Mouse (Mus musculus) large intestine, adult 2 months (tissue): Measurements from ENCODE around the gene Ube2d3. TPM values are rescaled to one million over a fixed set of nuclear protein-coding genes. Genes with fewer than 3 reads are reported as not detected.

ENCODE experiments used
- DNase-seq: peaks from one replicate; pipeline ENCODE4 v3.0.0-alpha.2; 2012; ENCODE audit warnings: low read depth, low spot score
- WGBS: fragments of 180-500 bp; shearing (Covaris S2); methylation state at CpG from one replicate; pipeline ENCODE4 v1.1.7; 2018; 5-methylcytosine and 5-hydroxymethylcytosine counted together
- polyA plus RNA-seq: library from polyadenylated mRNA; depleted of rRNA; stranded (reverse); fragments of >200 nt; gene quantifications from 2 replicates; pipeline ENCODE4 v1.2.3, GENCODE M21; 2012; rRNA removed

Gene Ube2d3
- polyA plus RNA-seq, result 174 and 281 TPM in 2 replicates

DNA sequence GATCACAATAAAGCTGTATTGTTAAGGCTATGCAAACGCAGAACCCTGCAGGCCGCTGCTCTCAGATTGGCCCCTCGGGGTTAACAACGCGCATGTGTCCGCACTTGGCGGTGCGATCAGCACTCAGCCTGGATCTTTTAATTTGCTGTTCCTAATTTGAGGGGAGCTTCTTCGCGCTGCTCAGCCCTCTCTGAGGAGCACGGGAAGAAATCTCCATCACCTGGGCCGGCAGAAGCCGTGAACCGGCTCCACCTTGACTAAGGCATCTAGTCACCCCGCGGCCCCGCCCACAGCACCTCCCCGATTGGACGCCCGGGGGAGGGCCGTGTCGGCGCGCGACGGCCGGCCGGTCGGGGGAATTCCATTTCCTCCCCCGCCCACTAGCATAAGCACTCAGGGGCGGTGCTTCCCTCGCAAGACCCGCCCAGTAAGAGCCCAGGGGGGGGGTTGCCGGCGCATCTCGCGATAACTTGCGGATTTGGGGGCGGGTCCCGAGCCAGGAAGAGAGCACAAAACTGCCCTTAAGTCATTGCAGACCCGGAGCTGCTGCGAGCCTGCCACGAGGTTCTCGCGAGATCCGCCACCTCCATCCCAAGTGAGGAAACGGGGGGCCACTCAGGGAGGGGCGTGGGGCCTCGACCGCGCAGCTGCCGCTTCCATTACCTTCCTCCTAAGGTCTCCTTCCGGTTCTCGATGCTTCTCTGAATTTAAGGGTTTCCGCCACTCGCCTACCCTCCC lies at the start of gene Ube2d3:
Ube2d3 (plus strand) TSS at position 392 of the 738 bp plus-strand sequence.
- DNase-seq, result peak; percentile 85
- WGBS, result under 1% methylated on average over 56 of the region's 56 CpGs

DNA sequence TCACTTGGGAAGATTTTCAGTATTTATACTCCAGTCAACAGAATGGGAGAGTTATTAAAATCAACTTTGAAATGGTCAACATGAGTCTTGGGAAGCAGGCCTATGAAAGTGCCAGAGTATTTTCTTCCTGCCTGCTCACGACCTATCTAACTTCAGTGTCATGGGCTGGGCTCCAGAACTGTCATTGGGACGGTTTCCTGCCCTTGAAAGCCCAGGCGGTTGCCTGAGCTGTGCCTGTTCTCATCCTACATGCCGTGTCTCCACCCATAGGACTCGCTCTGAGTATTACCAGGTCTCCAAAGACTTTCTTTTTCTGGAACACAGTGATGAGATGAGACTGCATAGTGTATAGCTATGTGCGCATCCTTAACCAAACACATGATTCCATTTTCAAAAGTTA lies 44.8 kb upstream of the Ube2d3 start:
- DNase-seq, result no peak
- WGBS, result 65% methylated on average over 6 of the region's 6 CpGs

- 33% methylated on average over 5 of the region's 5 CpGs for WGBS
- no peak for DNase-seq
Observed at GRCm38 (mm10) chr3:135395085-135395484, 42.9 kb upstream of the Ube2d3 start.

- 34% methylated on average over 6 of the region's 6 CpGs for WGBS
- DNase-seq, result no peak
Observed at GRCm38 (mm10) chr3:135396081-135396480, 41.9 kb upstream of the Ube2d3 start.

GRCm38 (mm10) chr3:135397112-135397511 lies 40.8 kb upstream of the Ube2d3 start:
- DNase-seq, result no peak

DNA sequence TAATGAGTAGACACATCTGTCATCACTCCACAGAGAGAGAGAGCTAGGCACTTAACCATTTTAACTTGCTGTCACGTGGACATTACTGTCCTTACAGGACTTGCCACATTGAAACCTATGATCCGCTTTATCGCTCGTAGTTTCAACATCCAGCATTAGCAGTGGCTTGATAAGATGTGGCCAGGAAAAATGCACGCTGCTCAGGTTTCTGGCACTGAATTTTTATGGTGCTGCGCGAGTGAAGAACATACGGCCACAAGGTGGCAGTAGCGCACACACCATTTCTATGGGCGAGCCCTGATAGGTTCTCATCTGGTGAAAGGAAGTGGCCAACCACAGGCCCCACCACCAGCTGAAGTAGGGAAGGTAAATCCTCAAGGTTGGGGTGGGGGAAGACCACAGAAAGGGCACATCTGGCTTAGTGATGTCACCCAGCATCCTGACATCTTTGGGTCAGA lies 35.7 kb upstream of the Ube2d3 start:
- WGBS, result 3% methylated on average over 10 of the region's 10 CpGs
- DNase-seq, result no peak

GRCm38 (mm10) chr3:135403211-135403610 lies 34.7 kb upstream of the Ube2d3 start:
- no peak for DNase-seq
- WGBS, result 64% methylated on average over 9 of the region's 9 CpGs

GRCm38 (mm10) chr3:135403856-135404255 lies 34.1 kb upstream of the Ube2d3 start:
- DNase-seq, result no peak
- WGBS, result 64% methylated on average over 5 of the region's 5 CpGs

- 80% methylated on average over 4 of the region's 4 CpGs for WGBS
- no peak for DNase-seq
Observed at GRCm38 (mm10) chr3:135404599-135404998, 33.4 kb upstream of the Ube2d3 start.

- 77% methylated on average over 9 of the region's 9 CpGs for WGBS
- no peak for DNase-seq
Observed at GRCm38 (mm10) chr3:135407351-135407750, 30.6 kb upstream of the Ube2d3 start.

DNA sequence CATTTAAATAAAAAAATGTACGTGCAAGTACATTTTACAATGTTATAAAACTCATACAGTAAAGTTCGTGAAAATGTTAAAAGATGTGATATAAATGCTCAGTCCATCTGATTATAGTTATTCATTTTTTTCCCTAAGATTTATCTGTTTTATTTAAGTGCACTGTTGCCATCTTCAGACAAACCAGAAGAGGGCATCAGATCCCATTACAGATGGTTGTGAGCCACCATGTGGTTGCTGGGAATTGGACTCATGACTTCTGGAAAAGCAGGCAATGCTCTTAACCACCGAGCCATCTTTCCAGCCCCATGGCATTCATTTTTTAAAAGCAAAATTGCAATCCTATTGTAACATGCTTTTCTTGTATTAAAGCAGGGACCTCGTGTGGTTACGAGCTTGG lies 28.7 kb upstream of the Ube2d3 start:
- WGBS, result 91% methylated on average over 5 of the region's 5 CpGs

DNA sequence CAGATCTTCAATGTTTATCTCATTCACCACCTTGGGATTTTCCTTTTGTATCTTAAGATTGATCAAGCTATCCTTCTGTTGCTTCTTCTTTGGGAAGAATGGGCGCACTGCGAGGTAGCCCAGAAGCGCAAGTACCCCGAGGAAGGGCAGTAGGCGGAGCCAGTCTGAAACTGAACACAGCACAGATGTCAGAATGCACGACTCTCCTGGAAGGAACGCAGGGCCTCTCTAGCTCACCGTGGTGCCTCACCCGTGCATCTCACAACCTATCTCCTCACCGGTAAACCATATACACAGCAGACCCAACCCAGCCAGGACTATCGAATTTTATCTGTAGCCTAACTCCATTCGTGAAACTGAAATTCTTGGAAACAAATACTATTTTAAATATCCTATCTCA lies 26.9 kb upstream of the Ube2d3 start:
- 94% methylated on average over 12 of the region's 12 CpGs for WGBS
- no peak for DNase-seq

More for the DNA sequence above, 28.7 kb upstream of the Ube2d3 start:
- DNase-seq, result no peak

DNA sequence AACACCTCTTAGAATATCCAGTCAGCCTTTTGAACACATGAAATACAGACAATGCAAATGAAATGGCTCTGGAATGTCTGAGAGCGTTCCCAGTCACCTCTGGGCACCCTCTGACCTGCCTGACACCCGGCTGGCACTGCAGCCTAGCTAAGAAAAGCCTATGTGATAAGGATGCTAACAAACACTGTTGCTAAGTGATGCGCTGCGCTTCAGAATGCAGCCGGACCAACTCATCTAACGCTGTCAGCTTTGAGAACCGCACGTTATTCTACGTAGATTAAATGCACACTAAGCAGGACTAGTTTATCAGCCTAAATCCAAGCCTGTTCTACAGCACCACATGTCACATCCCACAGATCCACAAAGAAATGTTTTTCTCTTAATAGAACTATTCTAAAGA lies 26.1 kb upstream of the Ube2d3 start:
- DNase-seq, result no peak
- 92% methylated on average over 9 of the region's 9 CpGs for WGBS

DNA sequence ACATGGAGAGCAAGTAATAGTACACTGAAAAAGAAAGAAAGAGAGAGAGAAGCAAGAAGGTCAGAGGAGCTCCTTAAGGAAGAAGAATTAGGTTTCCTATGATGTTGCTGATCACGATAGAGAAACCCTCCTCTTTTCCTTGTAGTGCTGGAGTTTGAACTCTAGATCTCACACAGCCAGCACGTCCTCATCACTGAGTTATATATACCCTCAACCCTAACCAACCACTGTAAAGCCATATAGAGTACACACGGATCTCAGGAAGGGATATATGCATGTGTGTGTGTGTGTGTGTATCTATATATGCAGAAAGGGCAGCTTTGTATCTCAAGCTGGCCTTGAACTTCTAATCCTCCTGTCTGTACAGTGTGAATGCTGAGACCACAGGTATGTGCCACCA lies 20.7 kb upstream of the Ube2d3 start:
- 37% methylated on average over 3 of the region's 3 CpGs for WGBS
- no peak for DNase-seq

- DNase-seq, result no peak
- 69% methylated on average over 3 of the region's 3 CpGs for WGBS
Observed at GRCm38 (mm10) chr3:135417799-135418198, 20.1 kb upstream of the Ube2d3 start.

GRCm38 (mm10) chr3:135420542-135421309 lies 17.2 kb upstream of the Ube2d3 start:
- DNase-seq, result no peak
- 88% methylated on average over 9 of the region's 9 CpGs for WGBS

GRCm38 (mm10) chr3:135421310-135421594 lies 16.7 kb upstream of the Ube2d3 start:
- DNase-seq, result no peak

DNA sequence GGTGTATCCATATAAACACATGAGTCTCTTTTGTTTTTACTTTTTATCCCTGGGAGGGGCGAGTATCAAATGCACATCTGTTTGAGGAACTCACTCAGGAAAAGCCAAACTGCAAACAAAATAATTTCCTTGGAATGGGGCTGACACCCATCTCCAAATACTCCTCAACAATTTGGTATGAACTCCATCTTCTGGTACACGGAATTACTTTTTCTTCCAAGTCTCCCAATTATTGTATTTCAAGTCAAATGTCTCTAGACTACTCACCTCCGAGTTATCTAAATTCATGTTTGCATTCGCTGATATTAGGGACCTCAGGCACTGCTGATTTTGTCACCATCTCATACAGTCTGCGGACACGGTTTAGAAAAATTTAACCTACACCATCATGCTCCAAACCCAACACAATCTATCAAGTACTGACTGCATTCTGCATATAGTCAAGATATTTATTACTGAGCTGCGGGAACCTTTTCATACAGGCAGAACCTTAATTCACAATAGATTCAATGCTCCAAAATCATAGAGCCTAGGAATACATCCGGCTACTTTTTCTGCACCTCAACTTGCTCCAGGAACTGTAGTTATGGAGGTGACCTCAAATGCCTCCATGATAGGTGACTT lies 15.6 kb upstream of the Ube2d3 start:
- 5% methylated on average over 8 of the region's 8 CpGs for WGBS
- no peak for DNase-seq

DNA sequence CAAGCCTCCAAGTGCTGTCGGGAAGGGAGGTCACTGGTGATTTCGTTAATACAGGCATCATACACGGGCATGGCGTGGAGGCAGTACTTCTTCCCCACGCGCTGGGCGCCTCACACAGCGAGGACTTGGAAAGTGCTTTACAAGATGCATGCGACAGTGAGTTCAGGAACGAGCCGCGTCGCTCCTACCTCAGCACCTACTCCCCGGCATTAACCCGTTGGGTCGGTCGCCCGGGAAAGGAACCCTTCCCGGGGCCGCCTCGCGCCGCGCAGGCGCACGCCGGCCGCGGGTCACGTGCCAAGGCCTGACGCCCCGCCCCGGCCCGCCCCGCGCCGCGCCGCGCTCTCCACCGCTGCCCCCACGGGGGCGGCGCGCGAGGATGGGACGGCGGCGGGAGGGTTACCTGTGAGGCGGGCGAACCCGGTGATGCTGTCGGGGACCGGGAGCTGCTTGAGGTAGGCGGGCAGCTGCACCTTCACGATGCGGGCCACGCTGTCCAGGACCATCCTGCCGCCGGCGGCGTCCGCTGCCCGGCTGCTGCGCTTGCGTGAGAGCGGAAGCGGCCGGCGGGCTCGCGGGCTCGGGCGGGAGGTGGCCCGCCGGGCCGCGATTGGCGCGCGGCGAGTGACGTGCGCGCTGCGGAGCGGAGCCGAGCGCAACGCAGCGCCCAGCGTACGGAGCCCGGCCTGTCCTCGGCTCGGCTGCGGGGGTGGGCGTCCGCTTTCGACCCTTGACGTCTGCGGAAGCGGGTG lies 14.9 kb upstream of the Ube2d3 start:
- under 1% methylated on average over 103 of the region's 103 CpGs for WGBS
- DNase-seq, result no peak

DNA sequence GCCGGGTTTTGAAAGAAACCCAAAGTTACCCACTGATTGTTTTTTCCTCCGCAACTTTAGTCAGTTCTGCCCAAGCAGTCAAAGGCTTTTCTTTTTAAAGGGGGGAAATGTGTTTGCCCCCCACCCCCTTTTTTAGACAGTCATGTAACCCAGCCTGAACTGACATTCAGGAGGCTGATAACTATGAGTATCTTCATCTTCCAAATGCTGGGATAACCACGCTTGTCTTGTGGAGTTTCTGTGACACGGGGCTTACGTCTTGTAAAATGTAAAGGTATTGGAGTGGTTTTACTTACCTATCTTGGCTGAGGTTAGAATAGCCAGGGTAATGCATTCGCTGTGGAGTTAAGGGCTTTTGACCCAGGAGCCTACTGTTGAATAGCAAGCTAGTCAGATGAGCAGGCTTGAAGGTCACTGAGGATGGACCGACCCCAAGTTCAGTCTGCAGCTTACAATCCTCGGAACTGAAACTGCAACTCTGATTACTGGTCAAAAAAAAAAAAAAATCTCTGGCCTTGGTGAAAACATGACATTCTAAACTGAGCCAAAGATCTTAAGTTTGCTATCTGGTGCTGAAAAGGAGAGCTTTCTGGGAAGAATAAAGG lies 14.2 kb upstream of the Ube2d3 start, which contains the start of gene Cisd2:
Cisd2 (minus strand) TSS at position 318 of the 605 bp plus-strand sequence.
- 0% methylated on average over 8 of the region's 8 CpGs for WGBS

More for the DNA sequence above, 14.2 kb upstream of the Ube2d3 start, which contains the start of gene Cisd2:
- no peak for DNase-seq
